Mouse (Mus musculus): ENCODE measurements around the gene Cpsf6. TPM values are rescaled to one million over a fixed set of nuclear protein-coding genes. Genes with fewer than 3 reads are reported as not detected.

The Cpsf6 gene
- polyA plus RNA-seq, 1 experiment from 2014 or later: 223 TPM

DNA sequence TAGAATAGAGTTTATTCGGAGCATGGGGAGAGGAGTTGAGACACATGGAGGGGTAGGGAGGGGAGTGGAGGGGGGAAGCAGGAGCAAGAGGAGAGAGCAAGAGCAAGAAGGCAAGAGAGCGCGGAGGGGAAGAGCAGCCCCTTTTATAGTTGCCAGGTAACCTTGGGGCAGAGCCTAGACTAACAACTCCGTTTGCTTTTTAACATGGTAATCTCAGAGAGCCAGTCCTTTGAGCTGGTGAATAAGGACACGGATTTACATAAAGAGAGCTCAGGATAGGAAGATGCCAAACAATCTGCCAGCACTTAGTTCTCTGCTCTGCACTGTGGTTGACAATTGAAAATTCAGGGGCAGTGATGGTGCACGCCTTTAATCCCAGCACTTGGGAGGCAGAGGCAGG, 31.3 kb upstream of the Cpsf6 start:
- no peaks in the 10 kb centered on the region for H3K36me3 ChIP-seq (replicated peaks)
- H3K27me3 ChIP-seq (replicated peaks; ENCODE audit: low read depth, poor library complexity, severe bottlenecking): no peaks in the 10 kb centered on the region
- H3K27ac ChIP-seq (replicated peaks): no peak overlapping the region
- H3K4me3 ChIP-seq: no peak overlapping the region
- DNase-seq (ENCODE audit: low spot score): no peak
- H3K4me1 ChIP-seq: peaks cover 29% of the 10 kb centered on the region
- 57% methylated on average over 6 of the region's 6 CpGs for WGBS
- no peaks in the 10 kb centered on the region for H3K9me3 ChIP-seq

DNA sequence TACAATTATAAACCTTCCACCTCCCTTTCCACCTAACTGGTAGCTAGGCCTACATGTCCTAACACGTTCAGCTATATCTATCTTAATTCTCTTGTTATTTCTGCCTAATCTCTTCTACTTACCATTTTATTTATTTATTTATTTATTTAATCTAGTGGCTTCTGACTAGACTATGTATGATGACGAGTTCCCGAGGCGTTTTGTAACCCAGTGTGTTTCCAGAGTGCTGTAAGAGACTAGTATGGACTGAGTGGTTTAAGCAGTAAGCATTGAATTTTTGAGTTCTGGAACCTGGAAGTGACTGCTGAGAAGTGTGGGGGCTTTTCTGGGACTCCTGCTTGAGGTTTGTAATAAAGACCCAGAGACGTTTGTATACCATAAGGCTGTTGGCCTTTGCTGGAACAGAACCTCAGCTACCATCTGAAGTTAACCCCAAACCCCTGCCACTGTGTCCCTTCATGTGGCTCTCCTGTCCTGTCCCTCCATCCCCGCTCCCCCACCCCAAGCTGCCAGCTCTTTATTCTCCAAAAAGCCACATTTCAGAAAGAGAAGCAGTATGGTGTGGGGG, 30.8 kb upstream of the Cpsf6 start:
- no peaks in the 10 kb centered on the region for H3K9me3 ChIP-seq
- peaks cover 29% of the 10 kb centered on the region for H3K4me1 ChIP-seq
- H3K36me3 ChIP-seq (replicated peaks): no peaks in the 10 kb centered on the region
- whole genome bisulfite sequencing: 80% methylated on average over 6 of the region's 6 CpGs
- H3K27ac ChIP-seq (replicated peaks): no peak overlapping the region
- DNase-seq (ENCODE audit: low spot score): no peak
- no peak overlapping the region for H3K4me3 ChIP-seq
- no peaks in the 10 kb centered on the region for H3K27me3 ChIP-seq (replicated peaks; ENCODE audit: low read depth, poor library complexity, severe bottlenecking)

DNA sequence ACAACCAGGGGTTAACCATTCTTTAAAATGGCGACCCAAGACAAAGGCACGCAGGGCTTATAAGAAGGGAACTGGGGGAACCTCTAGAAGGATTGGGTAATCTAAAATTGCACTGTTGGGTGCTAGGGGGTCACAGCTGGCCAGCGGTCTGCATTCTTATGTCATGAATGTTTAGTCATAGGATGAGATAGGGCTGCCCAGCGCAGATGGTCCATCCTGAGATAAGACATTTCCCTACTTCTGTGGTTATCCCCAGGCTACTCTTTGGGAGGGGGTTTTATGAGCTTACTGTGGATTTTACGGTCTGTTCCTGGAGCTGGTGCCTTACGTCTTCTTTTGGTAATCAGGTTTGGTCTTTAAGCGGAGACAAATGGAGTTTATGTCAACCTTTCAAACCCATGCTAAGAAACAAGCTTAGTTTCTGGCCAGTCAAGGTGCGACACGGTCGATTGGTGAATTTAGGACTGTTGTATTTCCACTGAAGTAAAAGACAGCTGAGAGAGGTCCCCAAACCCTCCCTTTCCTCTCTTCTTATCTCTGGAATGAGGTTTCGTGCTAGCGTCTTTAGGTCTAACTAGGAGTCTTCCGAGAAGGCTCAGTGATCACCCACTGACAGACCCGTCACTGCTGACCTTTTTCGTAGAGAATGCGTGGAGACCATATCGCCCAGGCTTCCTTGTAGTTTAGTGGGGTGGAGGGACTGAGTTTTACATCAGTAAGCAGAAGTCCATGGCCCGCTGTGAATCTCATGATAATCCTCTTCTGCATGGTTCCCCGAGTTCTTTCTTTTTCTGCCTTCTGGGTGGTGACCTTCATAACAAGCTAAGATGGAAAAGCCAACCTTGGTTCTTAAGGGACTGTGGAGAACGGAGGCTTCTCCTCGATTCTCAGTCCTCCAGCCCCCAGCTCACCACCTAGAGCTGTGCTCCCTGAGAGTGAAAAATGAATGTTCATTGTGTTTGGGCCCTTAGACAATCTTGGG, 29.8 kb upstream of the Cpsf6 start:
- Histone ChIP-seq H3K4me3 (no peak overlapping the region), H3K27me3 (replicated peaks; ENCODE audit: low read depth, poor library complexity, severe bottlenecking) (no peaks in the 10 kb centered on the region), H3K36me3 (replicated peaks) (no peaks in the 10 kb centered on the region), H3K9me3 (no peaks in the 10 kb centered on the region), H3K4me1 (peaks cover 29% of the 10 kb centered on the region), H3K27ac (replicated peaks) (no peak overlapping the region)
- 83% methylated on average over 21 of the region's 21 CpGs for WGBS
- no peak for DNase-seq (ENCODE audit: low spot score)

DNA sequence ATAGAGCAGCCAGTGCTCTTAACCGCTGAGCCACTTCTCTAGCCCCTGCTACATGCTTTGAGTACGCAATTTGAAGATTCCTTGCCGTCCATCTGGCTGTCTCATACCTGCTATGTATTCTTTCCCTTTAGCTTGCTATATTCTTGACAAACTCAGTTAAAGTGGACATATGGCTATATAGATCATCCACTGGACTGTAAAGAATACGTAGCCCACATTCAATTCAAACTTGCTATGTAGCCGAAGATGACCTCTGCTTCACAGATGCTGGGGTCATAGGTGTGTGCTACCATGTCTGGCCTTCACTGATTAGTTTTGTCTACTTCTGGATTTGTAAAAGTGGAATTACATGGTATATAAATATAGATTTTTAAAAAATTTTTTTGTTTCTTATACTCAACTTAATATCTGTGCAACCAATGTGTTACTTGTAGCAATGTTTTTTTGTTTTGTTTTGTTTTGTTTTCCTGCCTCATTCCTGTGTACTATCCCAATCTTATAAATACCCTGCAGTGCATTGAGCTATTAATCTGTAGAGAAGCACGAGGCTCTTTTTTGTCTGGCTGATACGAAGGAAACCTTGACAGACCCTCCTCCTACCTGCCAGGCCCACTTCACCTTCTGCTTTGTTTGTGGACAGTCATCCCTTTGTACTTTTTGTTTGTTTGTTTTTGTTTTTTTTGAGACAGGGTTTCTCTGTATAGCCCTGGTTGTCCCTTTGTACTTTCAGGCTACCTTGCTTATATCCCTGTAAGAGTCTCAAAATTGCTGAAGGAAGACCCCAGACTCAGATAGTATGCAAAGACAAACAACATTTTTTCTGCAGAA, 28.9 kb upstream of the Cpsf6 start:
- H3K9me3 ChIP-seq: no peaks in the 10 kb centered on the region
- no peak for DNase-seq (ENCODE audit: low spot score)
- no peaks in the 10 kb centered on the region for H3K27me3 ChIP-seq (replicated peaks; ENCODE audit: low read depth, poor library complexity, severe bottlenecking)
- H3K36me3 ChIP-seq (replicated peaks): no peaks in the 10 kb centered on the region
- H3K4me3 ChIP-seq: no peak overlapping the region
- H3K27ac ChIP-seq (replicated peaks): no peak overlapping the region
- WGBS: 85% methylated on average over 7 of the region's 7 CpGs
- peaks cover 25% of the 10 kb centered on the region for H3K4me1 ChIP-seq

DNA sequence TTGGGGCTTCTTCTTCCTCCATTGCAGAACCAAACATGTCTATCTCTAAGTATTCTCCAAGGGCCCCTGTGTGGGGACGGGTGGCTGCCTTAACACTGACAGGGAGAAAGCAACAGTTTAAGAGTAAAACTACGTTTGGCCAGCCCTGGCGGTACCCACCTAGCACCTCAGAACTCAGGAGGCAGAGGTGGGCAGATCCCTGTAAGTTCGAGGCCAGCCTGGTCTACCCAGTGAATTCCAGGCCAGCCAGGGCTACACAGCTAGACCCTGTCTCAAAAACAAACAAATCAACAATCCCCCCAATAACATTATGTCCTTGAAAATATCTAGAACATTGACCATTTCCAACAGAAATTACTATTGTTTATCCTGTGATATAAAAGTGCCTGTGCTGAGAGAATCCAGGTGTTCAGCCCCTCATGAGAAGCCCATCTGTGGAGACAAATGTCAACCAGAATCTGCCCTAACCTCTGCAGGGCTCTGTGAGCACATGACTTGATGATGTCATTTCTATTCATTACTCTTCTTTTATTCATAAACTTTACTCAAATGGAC, 28.0 kb upstream of the Cpsf6 start:
- no peaks in the 10 kb centered on the region for H3K9me3 ChIP-seq
- no peaks in the 10 kb centered on the region for H3K27me3 ChIP-seq (replicated peaks; ENCODE audit: low read depth, poor library complexity, severe bottlenecking)
- H3K27ac ChIP-seq (replicated peaks): no peak overlapping the region
- peaks cover 18% of the 10 kb centered on the region for H3K4me1 ChIP-seq
- H3K36me3 ChIP-seq (replicated peaks): no peaks in the 10 kb centered on the region
- no peak overlapping the region for H3K4me3 ChIP-seq
- 85% methylated on average over 4 of the region's 4 CpGs for WGBS
- DNase-seq (ENCODE audit: low spot score): no peak

DNA sequence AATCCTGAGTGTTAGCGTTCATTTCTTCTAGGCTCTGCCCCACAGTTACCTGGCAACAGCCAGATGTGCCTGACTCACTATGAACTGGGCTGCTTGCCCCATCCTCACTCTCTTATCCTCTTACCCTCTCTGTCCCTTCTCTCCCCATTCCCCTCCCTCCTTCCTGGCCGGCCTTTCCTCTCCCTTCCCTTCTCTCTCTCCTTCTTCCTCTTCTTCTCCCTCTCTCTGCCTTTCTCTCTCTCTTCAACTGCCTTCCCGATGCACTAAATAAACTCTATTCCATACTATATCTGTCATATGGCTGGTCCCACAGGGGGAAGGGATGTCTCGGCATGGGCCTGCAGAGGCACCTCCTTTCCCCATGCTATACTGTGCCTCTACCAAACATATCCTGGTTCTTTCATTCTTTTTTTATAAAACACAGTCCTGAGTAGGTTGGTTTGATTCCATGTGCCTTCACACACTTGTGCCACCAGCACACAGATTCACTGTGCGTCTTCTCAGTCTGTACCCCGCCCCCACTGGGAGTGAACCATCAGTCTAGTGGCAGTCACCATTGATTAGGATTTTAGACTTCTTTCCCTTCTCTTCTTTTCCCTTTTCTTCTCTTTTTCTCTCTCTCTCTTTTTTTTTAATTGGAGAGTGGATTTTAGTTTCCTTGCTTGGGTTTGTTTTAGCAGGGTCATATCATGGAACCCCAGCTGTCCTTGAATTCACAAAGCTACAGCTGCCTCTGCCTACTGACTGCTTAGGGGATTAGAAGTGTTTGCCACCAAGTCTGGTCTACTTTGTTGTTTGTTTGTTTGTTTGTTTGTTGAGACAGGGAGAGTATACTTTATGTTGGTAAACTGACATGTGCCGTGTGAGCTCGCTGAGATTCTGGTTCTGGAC, 27.3 kb upstream of the Cpsf6 start:
- no peak overlapping the region for H3K4me3 ChIP-seq
- no peak overlapping the region for H3K27ac ChIP-seq (replicated peaks)
- H3K27me3 ChIP-seq (replicated peaks; ENCODE audit: low read depth, poor library complexity, severe bottlenecking): no peaks in the 10 kb centered on the region
- no peaks in the 10 kb centered on the region for H3K9me3 ChIP-seq
- H3K36me3 ChIP-seq (replicated peaks): no peaks in the 10 kb centered on the region
- no peak for DNase-seq (ENCODE audit: low spot score)
- peaks cover 16% of the 10 kb centered on the region for H3K4me1 ChIP-seq
- 88% methylated on average over 8 of the region's 8 CpGs for WGBS

DNA sequence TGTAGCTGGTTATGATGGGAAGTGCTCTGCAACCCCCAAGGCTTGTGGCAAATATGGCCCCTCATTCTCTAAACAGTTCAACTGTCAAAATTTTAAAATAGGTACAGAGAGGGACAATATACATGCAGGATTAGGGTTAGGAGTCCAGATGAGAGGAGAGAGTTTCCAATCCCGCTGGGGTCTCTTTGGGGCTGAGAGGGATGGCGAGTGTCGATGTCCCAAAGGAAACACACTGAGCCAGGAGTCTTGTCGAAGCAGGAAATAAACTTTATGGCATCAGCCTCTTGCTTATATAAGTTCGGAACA, 26.4 kb upstream of the Cpsf6 start:
- WGBS: 88% methylated on average over 5 of the region's 5 CpGs
- Histone ChIP-seq H3K4me1 (0 out of 2 replicates have a peak, but pooled peaks cover 8% of the 10 kb centered on the region), H3K27ac (replicated peaks) (no peak overlapping the region), H3K27me3 (replicated peaks; ENCODE audit: low read depth, poor library complexity, severe bottlenecking) (no peaks in the 10 kb centered on the region), H3K4me3 (no peak overlapping the region), H3K36me3 (replicated peaks) (no peaks in the 10 kb centered on the region), H3K9me3 (no peaks in the 10 kb centered on the region)
- no peak for DNase-seq (ENCODE audit: low spot score)

DNA sequence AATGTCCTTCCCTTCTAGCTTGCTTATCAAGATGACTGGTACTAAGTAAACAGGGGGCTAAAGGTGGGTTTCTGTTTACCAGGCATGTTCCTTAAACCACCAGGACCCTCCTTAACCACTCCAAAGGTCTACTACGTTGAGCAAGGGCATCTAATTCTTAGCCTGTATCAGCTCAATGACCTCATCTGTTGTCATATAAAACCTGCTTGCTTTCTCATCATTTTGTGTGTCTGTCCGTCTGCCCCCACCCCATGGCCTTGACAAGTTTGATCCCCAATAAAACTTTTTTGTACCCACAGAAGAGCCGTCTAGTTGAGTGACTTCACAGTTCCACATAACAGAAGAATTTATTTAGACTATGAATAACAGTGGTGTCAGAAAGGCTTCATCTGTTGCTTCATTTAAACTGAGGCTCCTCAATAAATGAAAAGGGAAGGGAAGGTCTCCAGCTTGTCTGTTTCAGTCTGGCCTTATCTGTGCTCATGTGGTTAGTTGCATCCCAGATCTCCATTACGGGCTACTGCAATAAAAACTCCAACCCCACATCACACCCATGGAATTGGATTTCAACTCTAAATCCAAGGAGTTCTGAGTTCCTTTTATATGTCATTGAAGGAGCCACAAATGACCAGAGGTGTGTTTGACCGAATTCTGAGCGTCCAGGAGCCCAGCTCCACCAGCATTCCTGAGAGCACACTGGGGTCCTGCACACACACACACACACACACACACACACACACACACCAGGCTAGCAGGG, 25.9 kb upstream of the Cpsf6 start:
- Histone ChIP-seq H3K27me3 (replicated peaks; ENCODE audit: low read depth, poor library complexity, severe bottlenecking) (no peaks in the 10 kb centered on the region), H3K4me3 (no peak overlapping the region), H3K4me1 (0 out of 2 replicates have a peak, but pooled peaks cover 3% of the 10 kb centered on the region), H3K27ac (replicated peaks) (no peak overlapping the region), H3K9me3 (no peaks in the 10 kb centered on the region), H3K36me3 (replicated peaks) (no peaks in the 10 kb centered on the region)
- WGBS: 83% methylated on average over 6 of the region's 6 CpGs
- no peak for DNase-seq (ENCODE audit: low spot score)

DNA sequence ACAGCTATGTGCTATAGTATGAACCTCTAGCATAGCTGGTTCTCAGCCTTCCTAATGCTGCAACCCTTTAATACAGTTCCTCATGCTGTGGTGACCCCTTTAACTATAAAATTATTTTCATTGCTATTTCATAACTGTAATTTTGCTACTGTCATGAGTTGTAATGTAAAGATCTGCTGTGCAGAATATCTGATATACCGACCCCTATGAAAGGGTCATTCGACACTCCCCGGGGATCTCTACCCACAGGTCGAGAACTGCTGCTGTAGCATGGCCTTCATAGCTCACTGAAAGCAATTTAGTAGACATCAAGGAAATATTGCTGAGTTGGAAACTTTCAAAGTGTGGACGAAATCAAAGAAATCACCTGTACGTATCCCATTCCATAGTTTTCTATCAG, 24.6 kb upstream of the Cpsf6 start:
- WGBS: 91% methylated on average over 6 of the region's 6 CpGs
- H3K36me3 ChIP-seq (replicated peaks): no peaks in the 10 kb centered on the region
- H3K4me3 ChIP-seq: no peak overlapping the region
- H3K4me1 ChIP-seq: 0 out of 2 replicates have a peak, but pooled peaks cover 3% of the 10 kb centered on the region
- no peak for DNase-seq (ENCODE audit: low spot score)
- H3K27me3 ChIP-seq (replicated peaks; ENCODE audit: low read depth, poor library complexity, severe bottlenecking): no peaks in the 10 kb centered on the region
- no peak overlapping the region for H3K27ac ChIP-seq (replicated peaks)
- no peaks in the 10 kb centered on the region for H3K9me3 ChIP-seq

DNA sequence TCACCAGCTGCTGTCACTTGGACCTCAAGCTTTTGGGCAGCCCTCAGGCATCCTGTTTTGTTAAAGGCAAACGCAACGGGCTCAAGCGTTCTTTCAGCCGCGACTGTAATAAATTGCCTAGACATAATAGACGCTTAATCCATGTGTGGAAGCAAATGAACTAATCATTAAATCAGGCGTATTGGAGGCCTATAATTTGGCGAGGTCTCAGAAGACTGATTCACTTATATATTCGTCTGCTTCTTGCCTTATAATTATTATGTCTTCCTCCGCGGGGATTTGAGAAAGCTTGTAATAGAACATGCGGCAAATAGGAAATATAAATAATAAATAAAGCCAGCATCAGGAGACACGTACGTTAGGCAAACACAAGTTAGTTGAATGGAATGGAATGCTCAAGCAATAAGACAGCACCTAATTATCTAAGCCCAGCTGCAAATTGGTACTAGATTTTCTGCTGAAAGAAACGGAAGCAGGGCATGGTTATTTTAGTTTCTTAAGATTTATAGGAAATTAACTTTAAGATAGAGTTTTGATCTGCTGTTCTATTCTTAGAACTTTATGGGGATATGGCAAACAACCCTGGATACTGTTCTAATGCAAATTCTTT, 23.6 kb upstream of the Cpsf6 start:
- WGBS: 82% methylated on average over 15 of the region's 15 CpGs
- Histone ChIP-seq H3K27ac (replicated peaks) (no peak overlapping the region), H3K27me3 (replicated peaks; ENCODE audit: low read depth, poor library complexity, severe bottlenecking) (no peaks in the 10 kb centered on the region), H3K36me3 (replicated peaks) (no peaks in the 10 kb centered on the region), H3K4me3 (no peak overlapping the region), H3K4me1 (0 out of 2 replicates have a peak, but pooled peaks cover 3% of the 10 kb centered on the region), H3K9me3 (no peaks in the 10 kb centered on the region)
- no peak for DNase-seq (ENCODE audit: low spot score)
